Comparison of ENCODE assay signal across 22 mouse cellular contexts in genomic region chr10:114956257-114956656, GRCm38 (mm10).
"Had no signal": no experiment of that assay in that cellular context is flagged by ENCODE, and none has a peak within 500 bp of the region (broad histone marks: within the 10 kb centered on the region; RNA-seq: fewer than 3 reads in every experiment).

No protein-coding gene starts in this region.

- DNase-seq: heart, postnatal 10 days; heart, postnatal 14 days; heart, postnatal 36 days; heart, postnatal 4 days; kidney, adult 11 months; kidney, adult 18-20 months; kidney, adult 2 months; kidney, adult 8-10 months; kidney, adult 9 months; kidney, postnatal 10 days; kidney, postnatal 14 days; kidney, postnatal 25 days; kidney, postnatal 36 days; kidney, postnatal 4 days; layer of hippocampus, adult 9-11 months; layer of hippocampus, postnatal 36 days had no signal

- ATAC-seq: hindbrain, embryonic 16.5 days; hindbrain, postnatal 0 days; inflammation-experienced regulatory T-cells, adult 6 months; intestine, embryonic 15.5 days; intestine, embryonic 16.5 days; intestine, postnatal 0 days had no signal
